Mouse (Mus musculus) heart, embryonic 12.5 days (tissue): ENCODE results near the gene Itsn1. TPM values are rescaled to one million over a fixed set of nuclear protein-coding genes. Genes with fewer than 3 reads are reported as not detected.

ENCODE experiments used
- ATAC-seq: fragments of 200-750 bp; cut with Nextera tagmentation; 2 replicates; pipeline ENCODE4 v1.8.0; 2017; ENCODE audit warnings: moderate TSS enrichment, moderate library complexity; ENCODE audit not compliant: insufficient number of reproducible peaks, low FRiP score
- H3K27ac ChIP-seq: fragments of 300-500 bp; sonication (generic); 2 replicates; pipeline ENCODE4 v1.5.1; 2016; ENCODE audit warnings: mild to moderate bottlenecking, moderate library complexity; ENCODE audit not compliant: poor library complexity, severe bottlenecking
- H3K27me3 ChIP-seq: fragments of 300-500 bp; sonication (generic); replicated peaks from 2 replicates; pipeline ENCODE4 v1.6.1; 2016; ENCODE audit warnings: mild to moderate bottlenecking, moderate library complexity
- H3K36me3 ChIP-seq: fragments of 300-500 bp; sonication (generic); 2 replicates; pipeline ENCODE4 v1.6.1; 2016; ENCODE audit warnings: mild to moderate bottlenecking, moderate library complexity
- H3K4me1 ChIP-seq: fragments of 300-500 bp; sonication (generic); replicated peaks from 2 replicates; pipeline ENCODE4 v1.6.1; 2016; ENCODE audit warnings: mild to moderate bottlenecking
- H3K4me2 ChIP-seq: fragments of 300-500 bp; sonication (generic); 2 replicates; pipeline ENCODE4 v1.6.1; 2016; ENCODE audit warnings: mild to moderate bottlenecking, moderate library complexity
- H3K4me3 ChIP-seq: fragments of 300-500 bp; sonication (generic); 2 replicates; pipeline ENCODE4 v1.5.1; 2016; ENCODE audit warnings: mild to moderate bottlenecking
- H3K9ac ChIP-seq: fragments of 300-500 bp; sonication (generic); 2 replicates; pipeline ENCODE4 v1.6.1; 2016; ENCODE audit warnings: mild to moderate bottlenecking, moderate library complexity
- H3K9me3 ChIP-seq: fragments of 300-500 bp; sonication (generic); replicated peaks from 2 replicates; pipeline ENCODE4 v1.6.1; 2016; ENCODE audit warnings: mild to moderate bottlenecking, moderate library complexity
- WGBS: fragments of 180-500 bp; shearing (Covaris S2); methylation state at CpG from one replicate; pipeline ENCODE4 v1.1.7; 2016; 5-methylcytosine and 5-hydroxymethylcytosine counted together
- microRNA-seq: library from miRNA; unstranded; fragments of <30 nt; microRNA quantifications from one replicate; pipeline ENCODE4, GENCODE M21; 2017
- polyA plus RNA-seq: library from polyadenylated mRNA; unstranded; fragments of >200 nt; fragmentation: Nextera tagmentation; extraction: Ambion mirVana; gene quantifications from 2 replicates; pipeline ENCODE4 v1.2.1, GENCODE M21; 2016

Itsn1 gene
- polyA plus RNA-seq, 1 experiment from 2014 or later = 29.7 TPM

- H3K4me2 ChIP-seq = peak overlapping the region; percentile 42
- no peak overlapping the region for H3K9ac ChIP-seq
- ATAC-seq = peak; percentile 71; the same call in 1 of the 2 replicates
These were observed 233.3 kb downstream of the Itsn1 start for GRCm38 (mm10) chr16:91962204-91962893.

GRCm38 (mm10) chr16:91962894-91963555 lies 233.9 kb downstream of the Itsn1 start:
- H3K27ac ChIP-seq = no peak overlapping the region
- H3K4me2 ChIP-seq = no peak overlapping the region; the same call in 1 of the 2 replicates
- H3K9me3 ChIP-seq = no peaks in the 10 kb centered on the region
- H3K9ac ChIP-seq = no peak overlapping the region
- H3K4me1 ChIP-seq = peaks cover 10% of the 10 kb centered on the region
- no peaks in the 10 kb centered on the region for H3K27me3 ChIP-seq
- no peak overlapping the region for H3K4me3 ChIP-seq
- WGBS = 60% methylated on average over 14 of the region's 14 CpGs
- ATAC-seq = peak; percentile 37; the same call in 1 of the 2 replicates
- H3K36me3 ChIP-seq = no peaks in the 10 kb centered on the region

More at GRCm38 (mm10) chr16:91962204-91962893, 233.3 kb downstream of the Itsn1 start:
- 19% methylated on average over 9 of the region's 9 CpGs for WGBS
- Histone ChIP-seq H3K9me3 (no peaks in the 10 kb centered on the region), H3K4me3 (no peak overlapping the region), H3K36me3 (no peaks in the 10 kb centered on the region), H3K4me1 (peaks cover 10% of the 10 kb centered on the region), H3K27me3 (no peaks in the 10 kb centered on the region), H3K27ac (no peak overlapping the region)

GRCm38 (mm10) chr16:91963556-91963900 lies 234.4 kb downstream of the Itsn1 start:
- H3K9ac ChIP-seq = no peak overlapping the region
- no peaks in the 10 kb centered on the region for H3K9me3 ChIP-seq
- ATAC-seq = no peak

GRCm38 (mm10) chr16:91964308-91965178 lies 235.5 kb downstream of the Itsn1 start:
- Histone ChIP-seq H3K27ac (no peak overlapping the region), H3K4me2 (no peak overlapping the region), H3K9ac (no peak overlapping the region), H3K27me3 (no peaks in the 10 kb centered on the region), H3K4me3 (no peak overlapping the region), H3K4me1 (peaks cover 14% of the 10 kb centered on the region), H3K9me3 (no peaks in the 10 kb centered on the region), H3K36me3 (no peaks in the 10 kb centered on the region)
- no peak for ATAC-seq
- 66% methylated on average over 13 of the region's 13 CpGs for WGBS

More at GRCm38 (mm10) chr16:91963556-91963900, 234.4 kb downstream of the Itsn1 start:
- Histone ChIP-seq H3K4me3 (no peak overlapping the region), H3K27ac (no peak overlapping the region), H3K36me3 (no peaks in the 10 kb centered on the region), H3K4me2 (no peak overlapping the region), H3K27me3 (no peaks in the 10 kb centered on the region), H3K4me1 (peaks cover 10% of the 10 kb centered on the region)
- 90% methylated on average over 3 of the region's 3 CpGs for WGBS

- Histone ChIP-seq H3K4me1 (peaks cover 20% of the 10 kb centered on the region), H3K9me3 (no peaks in the 10 kb centered on the region), H3K4me2 (no peak overlapping the region), H3K27ac (no peak overlapping the region), H3K4me3 (no peak overlapping the region), H3K9ac (no peak overlapping the region), H3K36me3 (no peaks in the 10 kb centered on the region), H3K27me3 (no peaks in the 10 kb centered on the region)
- no peak for ATAC-seq
- 71% methylated on average over 10 of the region's 10 CpGs for WGBS
These were observed 239.6 kb downstream of the Itsn1 start for GRCm38 (mm10) chr16:91968725-91969124.

- H3K27me3 ChIP-seq = no peaks in the 10 kb centered on the region
- H3K4me2 ChIP-seq = peak overlapping the region; percentile 19; the same call in 1 of the 2 replicates
- 30% methylated on average over 10 of the region's 10 CpGs for WGBS
- H3K4me3 ChIP-seq = no peak overlapping the region
- no peaks in the 10 kb centered on the region for H3K9me3 ChIP-seq
- peak; percentile 42; the same call in 1 of the 2 replicates for ATAC-seq
- peaks cover 20% of the 10 kb centered on the region for H3K4me1 ChIP-seq
- peak overlapping the region; percentile 53; the same call in 1 of the 2 replicates for H3K27ac ChIP-seq
- H3K9ac ChIP-seq = no peak overlapping the region
- no peaks in the 10 kb centered on the region for H3K36me3 ChIP-seq
These were observed 240.5 kb downstream of the Itsn1 start for GRCm38 (mm10) chr16:91969516-91970031.

Small RNA genes lying within 50 kb of the gene (microRNA-seq; reads per million reads assigned to microRNA genes)
- gene Gm27773 = not detected

Other genes starting within 250 kb of the Itsn1 start
- 40.0 and 40.1 TPM in 2 replicates for gene Ifnar1, start 244.0 kb upstream of the Itsn1 start, polyA plus RNA-seq
- gene Ifngr2, start 182.2 kb upstream of the Itsn1 start, polyA plus RNA-seq = 99.4 and 110 TPM in 2 replicates
- 57.4 and 60.8 TPM in 2 replicates for gene Tmem50b, start 131.5 kb upstream of the Itsn1 start, polyA plus RNA-seq
- 3.5 and 3.8 TPM in 2 replicates for gene Dnajc28, start 110.3 kb upstream of the Itsn1 start, polyA plus RNA-seq
- gene Gart, start 82.3 kb upstream of the Itsn1 start, polyA plus RNA-seq = 87.4 and 90.7 TPM in 2 replicates
- 97.8 and 103 TPM in 2 replicates for gene Son, start 81.8 kb upstream of the Itsn1 start, polyA plus RNA-seq
- gene Donson, start 40.5 kb upstream of the Itsn1 start, polyA plus RNA-seq = 20.9 and 22.5 TPM in 2 replicates
- 48.2 and 54.5 TPM in 2 replicates for gene Cryzl1, start 306 bp upstream of the Itsn1 start, polyA plus RNA-seq